Mouse (Mus musculus): ENCODE measurements around the gene Prune1. TPM values are rescaled to one million over a fixed set of nuclear protein-coding genes. Genes with fewer than 3 reads are reported as not detected.
A peak's percentile ranks its signal among the peaks of the same experiment; 100 is the strongest.

Prune1 gene
- polyA plus RNA-seq, 1 experiment from 2014 or later: 16.1 TPM

GRCm38 (mm10) chr3:95274453-95274852 is 7.4 kb downstream of the Prune1 start:
- H3K36me3 ChIP-seq (ENCODE audit: control insufficient read depth, insufficient read depth, low read length): no peaks in the 10 kb centered on the region
- WGBS: 96% methylated on average over 4 of the region's 4 CpGs
- no peak overlapping the region for H3K4me2 ChIP-seq (ENCODE audit: low read depth, low read length)
- no peak overlapping the region for H3K27ac ChIP-seq (ENCODE audit: low read length)
- H3K27me3 ChIP-seq (replicated peaks; ENCODE audit: control insufficient read depth, insufficient read depth, low read length): no peaks in the 10 kb centered on the region
- ATAC-seq: no peak
- no peaks in the 10 kb centered on the region for H3K9me3 ChIP-seq (ENCODE audit: control insufficient read depth, low read length)
- no peaks in the 10 kb centered on the region for H3K4me1 ChIP-seq (ENCODE audit: control insufficient read depth, insufficient read depth, low read length)
- no peak overlapping the region for H3K9ac ChIP-seq (ENCODE audit: low read depth, low read length)
- H3K4me3 ChIP-seq (ENCODE audit: low read length): no peak overlapping the region

GRCm38 (mm10) chr3:95273471-95273870 is 8.4 kb downstream of the Prune1 start:
- no peak overlapping the region for H3K4me3 ChIP-seq (ENCODE audit: low read length)
- H3K27ac ChIP-seq (ENCODE audit: low read length): no peak overlapping the region
- 94% methylated on average over 5 of the region's 5 CpGs for WGBS
- H3K9me3 ChIP-seq (ENCODE audit: control insufficient read depth, low read length): no peaks in the 10 kb centered on the region
- no peaks in the 10 kb centered on the region for H3K36me3 ChIP-seq (ENCODE audit: control insufficient read depth, insufficient read depth, low read length)
- no peaks in the 10 kb centered on the region for H3K4me1 ChIP-seq (ENCODE audit: control insufficient read depth, insufficient read depth, low read length)
- ATAC-seq: no peak
- no peaks in the 10 kb centered on the region for H3K27me3 ChIP-seq (replicated peaks; ENCODE audit: control insufficient read depth, insufficient read depth, low read length)
- no peak overlapping the region for H3K4me2 ChIP-seq (ENCODE audit: low read depth, low read length)
- no peak overlapping the region for H3K9ac ChIP-seq (ENCODE audit: low read depth, low read length)

GRCm38 (mm10) chr3:95270766-95271364 is 11.0 kb downstream of the Prune1 start:
- ATAC-seq: no peak
- peaks cover 8% of the 10 kb centered on the region for H3K36me3 ChIP-seq (ENCODE audit: control insufficient read depth, insufficient read depth, low read length)
- H3K4me2 ChIP-seq (ENCODE audit: low read depth, low read length): no peak overlapping the region
- H3K9me3 ChIP-seq (ENCODE audit: control insufficient read depth, low read length): no peaks in the 10 kb centered on the region
- 84% methylated on average over 12 of the region's 12 CpGs for WGBS
- H3K4me1 ChIP-seq (ENCODE audit: control insufficient read depth, insufficient read depth, low read length): no peaks in the 10 kb centered on the region
- no peaks in the 10 kb centered on the region for H3K27me3 ChIP-seq (replicated peaks; ENCODE audit: control insufficient read depth, insufficient read depth, low read length)
- H3K27ac ChIP-seq (ENCODE audit: low read length): no peak overlapping the region
- no peak overlapping the region for H3K9ac ChIP-seq (ENCODE audit: low read depth, low read length)
- no peak overlapping the region for H3K4me3 ChIP-seq (ENCODE audit: low read length)

- Histone ChIP-seq H3K36me3 (ENCODE audit: control insufficient read depth, insufficient read depth, low read length) (peaks cover 8% of the 10 kb centered on the region), H3K27me3 (replicated peaks; ENCODE audit: control insufficient read depth, insufficient read depth, low read length) (no peaks in the 10 kb centered on the region), H3K9me3 (ENCODE audit: control insufficient read depth, low read length) (no peaks in the 10 kb centered on the region), H3K4me2 (ENCODE audit: low read depth, low read length) (no peak overlapping the region), H3K9ac (ENCODE audit: low read depth, low read length) (no peak overlapping the region), H3K27ac (ENCODE audit: low read length) (no peak overlapping the region), H3K4me3 (ENCODE audit: low read length) (no peak overlapping the region), H3K4me1 (ENCODE audit: control insufficient read depth, insufficient read depth, low read length) (no peaks in the 10 kb centered on the region)
- ATAC-seq: no peak
- WGBS: 89% methylated on average over 5 of the region's 5 CpGs
Observed at GRCm38 (mm10) chr3:95269789-95270188, 12.1 kb downstream of the Prune1 start.

GRCm38 (mm10) chr3:95267855-95268254 is 14.0 kb downstream of the Prune1 start:
- Histone ChIP-seq H3K4me2 (ENCODE audit: low read depth, low read length) (no peak overlapping the region), H3K9me3 (ENCODE audit: control insufficient read depth, low read length) (no peaks in the 10 kb centered on the region), H3K4me1 (ENCODE audit: control insufficient read depth, insufficient read depth, low read length) (no peaks in the 10 kb centered on the region), H3K27ac (ENCODE audit: low read length) (no peak overlapping the region), H3K9ac (ENCODE audit: low read depth, low read length) (no peak overlapping the region), H3K4me3 (ENCODE audit: low read length) (no peak overlapping the region), H3K36me3 (ENCODE audit: control insufficient read depth, insufficient read depth, low read length) (peaks cover 8% of the 10 kb centered on the region), H3K27me3 (replicated peaks; ENCODE audit: control insufficient read depth, insufficient read depth, low read length) (no peaks in the 10 kb centered on the region)
- ATAC-seq: no peak

GRCm38 (mm10) chr3:95266052-95266451 is 15.8 kb downstream of the Prune1 start:
- no peak overlapping the region for H3K9ac ChIP-seq (ENCODE audit: low read depth, low read length)
- no peaks in the 10 kb centered on the region for H3K27me3 ChIP-seq (replicated peaks; ENCODE audit: control insufficient read depth, insufficient read depth, low read length)
- H3K27ac ChIP-seq (ENCODE audit: low read length): no peak overlapping the region
- ATAC-seq: no peak
- no peak overlapping the region for H3K4me3 ChIP-seq (ENCODE audit: low read length)
- 96% methylated on average over 3 of the region's 3 CpGs for WGBS
- no peaks in the 10 kb centered on the region for H3K4me1 ChIP-seq (ENCODE audit: control insufficient read depth, insufficient read depth, low read length)
- peaks cover 12% of the 10 kb centered on the region for H3K36me3 ChIP-seq (ENCODE audit: control insufficient read depth, insufficient read depth, low read length)
- H3K4me2 ChIP-seq (ENCODE audit: low read depth, low read length): no peak overlapping the region
- no peaks in the 10 kb centered on the region for H3K9me3 ChIP-seq (ENCODE audit: control insufficient read depth, low read length)

GRCm38 (mm10) chr3:95264724-95265123 is 17.2 kb downstream of the Prune1 start:
- no peaks in the 10 kb centered on the region for H3K4me1 ChIP-seq (ENCODE audit: control insufficient read depth, insufficient read depth, low read length)
- no peak for ATAC-seq
- no peak overlapping the region for H3K4me3 ChIP-seq (ENCODE audit: low read length)
- H3K9me3 ChIP-seq (ENCODE audit: control insufficient read depth, low read length): no peaks in the 10 kb centered on the region
- no peak overlapping the region for H3K9ac ChIP-seq (ENCODE audit: low read depth, low read length)
- peaks cover 14% of the 10 kb centered on the region for H3K36me3 ChIP-seq (ENCODE audit: control insufficient read depth, insufficient read depth, low read length)
- H3K27ac ChIP-seq (ENCODE audit: low read length): no peak overlapping the region
- H3K27me3 ChIP-seq (replicated peaks; ENCODE audit: control insufficient read depth, insufficient read depth, low read length): no peaks in the 10 kb centered on the region
- WGBS: 82% methylated on average over 1 of the region's 1 CpGs
- H3K4me2 ChIP-seq (ENCODE audit: low read depth, low read length): no peak overlapping the region

- peak; percentile 89 for ATAC-seq
- 45% methylated on average over 11 of the region's 11 CpGs for WGBS
- H3K36me3 ChIP-seq (ENCODE audit: control insufficient read depth, insufficient read depth, low read length): peaks cover 14% of the 10 kb centered on the region
Observed at GRCm38 (mm10) chr3:95263089-95263739, 18.7 kb downstream of the Prune1 start.

GRCm38 (mm10) chr3:95261975-95262374 is 19.9 kb downstream of the Prune1 start:
- 97% methylated on average over 4 of the region's 4 CpGs for WGBS
- Histone ChIP-seq H3K9ac (ENCODE audit: low read depth, low read length) (no peak overlapping the region), H3K4me1 (ENCODE audit: control insufficient read depth, insufficient read depth, low read length) (no peaks in the 10 kb centered on the region), H3K36me3 (ENCODE audit: control insufficient read depth, insufficient read depth, low read length) (peaks cover 16% of the 10 kb centered on the region), H3K27me3 (replicated peaks; ENCODE audit: control insufficient read depth, insufficient read depth, low read length) (no peaks in the 10 kb centered on the region), H3K9me3 (ENCODE audit: control insufficient read depth, low read length) (no peaks in the 10 kb centered on the region), H3K4me3 (ENCODE audit: low read length) (no peak overlapping the region), H3K4me2 (ENCODE audit: low read depth, low read length) (no peak overlapping the region), H3K27ac (ENCODE audit: low read length) (no peak overlapping the region)
- no peak for ATAC-seq

More at GRCm38 (mm10) chr3:95263089-95263739, 18.7 kb downstream of the Prune1 start:
- Histone ChIP-seq H3K4me3 (ENCODE audit: low read length) (no peak overlapping the region), H3K27me3 (replicated peaks; ENCODE audit: control insufficient read depth, insufficient read depth, low read length) (no peaks in the 10 kb centered on the region), H3K4me2 (ENCODE audit: low read depth, low read length) (no peak overlapping the region), H3K4me1 (ENCODE audit: control insufficient read depth, insufficient read depth, low read length) (no peaks in the 10 kb centered on the region), H3K9ac (ENCODE audit: low read depth, low read length) (no peak overlapping the region), H3K9me3 (ENCODE audit: control insufficient read depth, low read length) (no peaks in the 10 kb centered on the region), H3K27ac (ENCODE audit: low read length) (peak overlapping the region; percentile 28; the same call in 1 of the 2 replicates)

Data from intestine, embryonic 16.5 days (tissue).